Mouse (Mus musculus) kidney, adult 18-20 months (tissue): Measurements from ENCODE around the gene Tapbpl.

Experiments used
- DNase-seq: peaks from one replicate; pipeline ENCODE4 v3.0.0; 2021

Tapbpl gene

DNA sequence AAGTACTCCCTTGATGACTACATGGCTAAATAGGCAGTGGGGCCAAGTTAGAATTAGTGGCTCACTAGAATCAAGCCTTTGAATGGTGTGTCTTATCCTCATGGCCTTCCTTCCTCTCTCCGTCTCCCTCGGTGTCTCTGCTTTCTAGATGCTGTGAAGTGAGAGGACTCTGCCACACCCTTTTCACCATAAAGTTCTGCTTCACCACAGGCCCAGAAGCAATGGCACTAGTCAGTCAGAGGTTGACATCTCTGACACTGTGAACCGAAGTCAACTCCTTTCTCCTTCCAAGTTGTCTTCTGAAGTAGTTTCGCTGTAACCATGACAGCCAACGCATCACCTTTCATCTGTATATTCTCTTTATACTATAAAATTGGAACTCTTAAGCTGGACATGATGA lies 7.9 kb upstream of the Tapbpl start:
- DNase-seq, result no peak

DNA sequence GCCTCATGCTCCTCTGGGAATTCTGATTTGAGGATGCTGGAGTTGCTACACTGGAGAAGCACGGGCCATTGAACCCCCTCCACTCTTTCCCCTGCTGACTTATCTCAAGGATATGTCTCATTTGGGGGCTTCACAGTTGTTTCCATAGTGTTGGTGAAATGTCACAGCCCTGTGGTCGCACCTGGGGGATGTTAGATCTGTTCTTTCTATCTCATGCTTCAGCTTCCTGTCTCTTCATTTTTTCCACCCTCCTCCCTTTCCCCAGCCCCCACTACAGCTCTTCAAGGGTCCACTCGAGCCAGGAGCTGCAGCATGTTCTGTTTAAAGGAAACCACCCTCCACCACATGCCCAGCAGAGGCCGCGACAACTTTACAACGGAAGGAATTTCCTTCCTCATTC lies 6.7 kb upstream of the Tapbpl start:
- no peak for DNase-seq

DNA sequence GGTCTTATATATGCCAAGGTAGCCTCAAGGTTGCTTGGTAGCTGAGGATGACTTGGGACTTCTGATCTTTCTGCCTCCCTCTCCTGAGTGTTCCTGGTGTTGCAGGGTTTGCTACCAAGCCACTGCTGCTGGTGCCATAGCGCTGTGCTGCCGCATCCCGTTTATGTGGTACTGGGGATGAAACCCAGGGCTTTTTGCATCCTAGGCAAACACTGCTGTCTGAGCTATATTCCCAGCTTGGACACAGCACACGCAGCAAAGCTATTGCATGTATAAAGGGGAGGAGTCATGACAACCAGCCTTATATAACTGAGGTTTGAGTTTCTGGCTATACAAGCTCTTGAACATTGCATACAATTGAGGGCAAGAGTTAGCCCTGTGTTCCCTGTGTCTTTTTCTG lies 5.8 kb upstream of the Tapbpl start:
- no peak for DNase-seq

GRCm38 (mm10) chr6:125236782-125237181 lies 5.1 kb upstream of the Tapbpl start, which contains the start of gene Cd27:
Cd27 (minus strand) TSS chr6:125237010.
- DNase-seq, result no peak

DNA sequence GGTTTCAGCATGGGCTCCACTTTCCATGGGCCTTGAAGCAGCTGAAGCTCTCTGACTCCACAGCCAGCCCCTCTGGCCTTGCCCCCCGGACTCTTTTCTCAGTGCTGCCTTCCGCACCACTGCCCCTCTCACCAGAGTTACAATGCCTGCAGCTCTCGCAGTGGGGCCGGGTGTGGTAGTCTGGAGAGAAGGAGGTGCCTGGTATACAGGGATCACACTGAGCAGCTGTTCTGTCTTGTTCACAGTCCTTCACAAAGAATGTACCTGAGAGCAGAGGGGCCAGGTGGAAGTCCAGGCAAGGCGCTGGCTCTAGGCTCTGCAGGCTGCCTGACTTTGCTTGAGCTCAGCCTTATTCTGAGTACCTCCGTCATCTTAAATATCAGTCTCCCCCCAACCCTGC lies 4.7 kb upstream of the Tapbpl start:
- DNase-seq, result no peak

GRCm38 (mm10) chr6:125234520-125234828 lies 2.8 kb upstream of the Tapbpl start:
- no peak for DNase-seq

GRCm38 (mm10) chr6:125233816-125234519 lies 2.3 kb upstream of the Tapbpl start:
- peak; percentile 25 for DNase-seq

DNA sequence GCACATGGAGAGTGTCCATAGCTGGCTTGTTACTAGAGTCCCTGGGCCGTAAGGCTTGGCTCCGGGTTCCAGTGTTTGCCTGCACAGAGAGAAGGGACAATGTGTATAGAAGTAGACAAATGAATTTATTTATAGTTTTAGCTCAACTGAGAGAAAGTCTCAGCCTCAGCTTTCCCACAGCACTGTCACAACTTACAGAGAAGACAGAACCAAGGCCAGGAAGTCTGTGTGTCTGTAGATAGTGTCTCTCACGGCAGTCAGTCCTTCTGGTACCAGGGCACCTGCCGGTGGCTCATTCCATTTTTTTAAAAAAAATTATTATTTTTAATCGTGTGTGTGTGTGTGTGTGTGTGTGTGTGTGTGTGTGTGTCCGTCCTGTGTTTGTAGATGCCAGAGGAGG lies 856 bp upstream of the Tapbpl start:
- DNase-seq, result no peak

GRCm38 (mm10) chr6:125232045-125232437 lies 381 bp upstream of the Tapbpl start:
- DNase-seq, result no peak

DNA sequence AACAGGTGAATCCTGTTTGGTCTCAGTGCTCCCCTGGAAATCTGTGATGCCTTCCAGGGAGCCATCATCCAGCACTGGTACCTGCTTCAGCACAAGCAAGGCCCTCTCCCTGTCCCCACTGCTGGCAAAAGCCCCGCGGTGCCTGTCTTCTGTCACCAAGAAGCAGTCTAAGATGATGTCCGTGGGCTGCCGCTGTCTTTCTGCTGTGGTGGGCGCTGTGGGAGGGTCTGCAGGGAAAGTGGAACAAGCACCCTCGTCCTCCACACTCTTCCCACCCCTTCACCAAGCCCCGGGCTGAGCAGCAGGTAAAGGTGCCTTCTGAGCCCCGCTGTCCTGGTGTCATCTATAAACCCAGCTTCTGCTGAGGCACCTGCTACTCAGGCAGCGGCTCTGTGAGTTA lies 1.1 kb downstream of the Tapbpl start:
- DNase-seq, result no peak

DNA sequence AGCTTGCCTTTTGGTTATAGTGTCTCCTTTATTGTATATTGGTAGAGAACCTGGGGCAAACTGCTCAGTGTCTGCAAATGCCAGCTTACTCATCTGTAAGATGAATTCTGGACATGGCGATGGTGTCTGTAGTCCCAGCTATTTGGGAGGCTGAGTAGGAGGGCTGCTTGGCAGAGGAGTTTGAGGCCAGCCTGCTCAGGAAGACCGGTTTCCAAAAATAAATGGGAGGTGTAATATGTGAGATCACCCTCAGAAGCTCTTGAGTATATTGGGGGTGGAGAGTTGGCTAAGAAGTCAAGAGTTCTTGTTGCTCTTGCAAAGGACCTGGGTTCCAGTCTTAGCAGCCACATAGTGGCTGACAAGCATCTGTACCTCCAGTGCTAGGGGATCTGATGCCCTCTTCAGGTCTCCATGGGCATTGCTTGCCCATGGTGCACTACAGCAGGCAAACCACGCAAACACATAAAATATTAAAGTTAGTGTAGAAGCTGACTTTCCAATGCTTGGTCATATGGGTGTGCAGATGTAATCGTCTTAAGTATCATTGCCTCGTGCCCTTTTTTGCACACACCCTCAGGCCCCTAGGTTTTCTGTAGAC lies 6.0 kb downstream of the Tapbpl start:
- DNase-seq, result peak; percentile 33

GRCm38 (mm10) chr6:125222577-125222976 lies 9.1 kb downstream of the Tapbpl start:
- DNase-seq, result no peak

DNA sequence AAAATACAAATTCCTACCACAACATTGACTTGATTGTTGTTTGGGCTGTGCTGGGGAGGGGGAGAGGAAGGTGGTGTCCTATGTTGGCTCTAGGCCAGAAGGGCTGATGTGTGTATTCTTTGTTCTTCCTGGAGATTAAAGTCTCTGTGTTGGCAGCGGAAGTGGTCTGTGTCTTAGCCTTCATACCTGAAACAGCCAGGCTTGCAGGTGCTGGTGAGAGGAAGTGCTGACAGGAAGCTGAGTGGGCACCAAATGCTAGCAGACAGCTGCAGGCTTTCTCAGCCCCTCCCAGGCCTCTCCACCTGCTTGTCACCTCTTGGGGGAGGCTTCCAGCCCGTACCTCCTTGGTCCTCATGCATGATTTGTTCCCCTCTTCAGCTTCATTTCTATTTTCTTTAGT lies 9.5 kb downstream of the Tapbpl start:
- DNase-seq, result no peak

DNA sequence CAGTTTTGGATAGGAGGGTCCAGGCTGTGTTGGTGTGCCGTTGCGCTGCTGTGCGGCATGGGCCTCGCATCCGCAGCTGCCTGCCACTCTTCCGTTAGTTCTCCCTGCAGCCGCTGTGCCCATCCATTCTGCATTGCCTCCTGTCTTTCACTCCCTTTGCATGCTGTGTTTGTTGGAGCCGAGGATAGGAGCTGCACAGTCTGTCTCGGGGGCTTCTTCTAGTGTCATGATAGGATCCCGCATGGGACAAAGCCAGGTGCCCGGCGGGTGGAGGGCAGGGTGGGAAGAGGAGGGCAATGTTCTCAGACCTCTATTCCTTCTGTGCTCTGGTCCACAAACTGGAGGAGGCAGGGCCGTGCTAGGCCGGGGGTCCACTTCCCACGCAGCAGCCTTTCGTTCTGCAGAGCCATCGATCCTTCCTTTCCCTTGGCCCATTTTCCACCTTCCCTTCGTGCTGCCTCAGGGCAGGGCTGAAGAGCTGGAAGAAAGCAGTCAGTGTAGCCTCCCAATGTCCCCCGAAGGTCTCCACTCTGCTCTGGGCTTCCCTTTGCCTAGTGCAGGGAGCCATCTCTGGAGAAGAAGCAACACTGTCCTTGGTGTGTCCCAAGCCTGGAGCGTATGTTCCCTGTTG lies 10.4 kb downstream of the Tapbpl start:
- no peak for DNase-seq

DNA sequence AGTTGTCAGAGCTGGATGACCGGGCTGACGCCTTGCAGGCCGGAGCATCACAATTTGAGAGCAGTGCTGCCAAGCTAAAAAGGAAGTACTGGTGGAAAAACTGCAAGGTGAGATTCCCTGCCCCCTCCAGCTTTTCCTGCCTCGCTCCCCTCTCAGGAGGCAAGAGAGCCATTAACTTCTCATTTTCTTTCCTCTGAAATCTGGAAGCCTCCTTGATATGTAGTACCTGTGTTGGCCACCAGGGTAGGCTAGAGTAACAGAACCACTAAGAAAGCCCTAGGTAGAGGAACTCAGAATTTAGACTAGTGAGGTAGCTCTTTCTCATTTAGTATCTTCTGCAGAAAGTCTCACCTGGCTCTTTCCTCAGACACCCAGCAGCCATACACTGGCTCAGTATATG lies 12.7 kb downstream of the Tapbpl start:
- peak; percentile 63 for DNase-seq

DNA sequence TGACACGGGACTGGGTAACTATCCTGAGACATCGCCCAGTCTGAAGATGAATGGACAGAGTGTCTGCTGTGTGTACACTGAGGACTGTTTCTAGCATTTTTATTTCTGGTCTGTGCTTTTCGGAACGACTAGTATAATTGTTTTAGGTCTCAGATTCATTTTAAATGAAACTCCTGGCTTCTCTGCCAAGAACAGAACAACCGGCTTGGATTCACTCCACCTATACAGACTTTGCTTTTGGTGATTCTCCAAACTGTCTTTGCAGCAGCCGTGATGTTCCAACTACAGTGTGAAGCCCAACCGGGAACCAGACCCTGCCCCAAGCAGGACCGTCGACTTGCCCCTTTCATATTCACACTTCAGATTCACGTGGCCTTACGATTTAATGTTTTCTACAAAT lies 13.8 kb downstream of the Tapbpl start:
- DNase-seq, result no peak

GRCm38 (mm10) chr6:125216898-125217297 lies 14.8 kb downstream of the Tapbpl start:
- no peak for DNase-seq

DNA sequence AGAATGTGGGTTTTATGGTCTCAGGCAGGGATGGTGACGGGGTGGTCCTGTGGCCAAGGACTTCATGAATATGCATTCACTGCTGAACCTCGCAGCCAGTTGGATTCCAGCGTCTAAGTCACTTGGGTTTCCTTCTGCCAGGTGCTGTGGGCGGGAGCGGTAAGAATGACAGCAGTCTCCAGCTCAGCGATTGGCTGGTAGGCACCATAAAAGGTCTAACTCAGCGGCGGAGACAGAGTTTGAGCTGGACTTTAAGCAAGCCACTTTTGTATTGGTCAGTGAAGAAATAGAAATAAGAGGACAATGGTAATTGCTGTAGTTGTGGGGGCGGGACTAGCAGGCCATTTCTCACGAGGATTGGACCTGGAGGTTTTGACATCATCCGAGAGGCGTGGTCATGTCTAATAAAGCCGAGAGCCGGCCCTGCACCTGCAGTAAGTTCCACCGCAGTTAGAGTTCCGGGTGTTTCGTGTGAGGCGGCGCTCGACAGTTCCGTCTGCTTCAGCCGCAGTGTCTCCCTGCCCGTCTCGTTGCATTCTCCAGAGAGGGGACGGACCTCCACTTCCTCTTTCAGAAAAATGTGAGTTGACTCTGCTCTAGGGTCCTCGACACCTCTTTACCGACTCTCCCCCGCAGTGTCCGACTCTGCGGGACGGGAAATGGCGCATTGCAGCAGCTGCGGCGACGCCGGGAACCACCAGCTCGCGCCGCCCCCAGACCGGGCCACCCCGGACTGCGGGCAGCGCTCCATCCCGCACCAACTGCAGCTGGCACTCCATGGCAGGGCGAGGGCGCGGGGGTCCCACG lies 16.3 kb downstream of the Tapbpl start, which contains the start of gene Vamp1:
Gene Vamp1 (plus strand): TSS at position 404 of the 807 bp plus-strand sequence.
- DNase-seq, result peak; percentile 97

GRCm38 (mm10) chr6:125213715-125214114 lies 17.9 kb downstream of the Tapbpl start:
- no peak for DNase-seq

- DNase-seq, result no peak
Measured at GRCm38 (mm10) chr6:125213129-125213528, 18.5 kb downstream of the Tapbpl start.

DNA sequence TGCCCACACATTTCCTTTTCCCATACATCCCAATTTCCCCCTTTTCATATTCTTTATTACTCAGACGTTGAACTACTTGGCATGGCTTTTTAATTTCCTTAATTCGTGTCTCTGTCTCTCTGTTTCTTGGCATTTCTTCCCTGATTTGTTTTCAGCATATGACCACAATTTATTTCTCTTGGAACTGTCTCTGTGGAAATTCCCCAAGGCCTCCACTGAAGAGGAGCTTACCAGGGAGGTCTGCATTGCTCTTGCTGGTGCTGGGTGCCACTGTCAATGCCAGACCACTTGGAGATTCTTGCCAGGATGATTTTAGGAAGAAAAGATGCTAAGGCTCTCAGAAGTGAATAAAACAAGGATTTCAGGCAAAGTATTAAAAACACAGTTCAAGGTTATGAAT lies 19.0 kb downstream of the Tapbpl start:
- DNase-seq, result no peak

- no peak for DNase-seq
Measured at GRCm38 (mm10) chr6:125210436-125210835, 21.2 kb downstream of the Tapbpl start.

DNA sequence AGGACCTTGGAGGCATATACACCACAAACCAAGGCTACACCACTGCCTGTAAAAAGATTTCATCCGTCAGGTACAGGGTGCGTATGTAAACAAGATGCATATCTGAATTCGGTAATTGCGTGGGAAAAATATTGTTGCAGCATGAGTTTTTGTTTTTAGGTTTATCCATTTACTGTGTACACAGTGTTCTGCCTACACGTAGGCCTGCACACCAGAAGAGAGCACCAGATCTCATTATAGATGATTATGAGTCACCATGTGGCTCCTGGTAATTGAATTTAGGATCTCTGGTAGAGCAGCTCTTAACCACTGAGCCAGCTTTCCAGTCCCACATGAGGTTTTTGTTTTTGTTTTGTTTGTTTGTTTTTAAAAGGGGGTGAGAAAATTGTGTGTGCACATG lies 34.5 kb downstream of the Tapbpl start:
- no peak for DNase-seq

DNA sequence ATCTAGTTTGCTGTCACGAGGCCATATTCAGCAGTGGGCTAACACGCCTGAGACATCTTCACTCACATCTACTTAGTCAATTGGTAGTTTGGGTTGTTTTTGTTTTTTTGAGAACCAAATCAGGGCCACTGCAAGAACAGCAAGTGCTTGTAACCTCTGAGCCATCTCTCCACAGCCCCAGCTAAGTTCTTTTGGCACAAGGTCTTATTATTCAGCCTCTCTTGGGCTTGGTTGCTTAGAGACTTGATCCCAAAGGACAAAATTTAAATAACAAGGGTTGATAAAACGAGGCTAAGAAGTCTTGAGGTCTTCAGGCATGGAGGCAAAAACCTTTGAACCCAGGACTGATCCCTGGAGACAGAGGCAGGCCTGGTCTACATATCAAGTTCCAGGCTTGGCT lies 35.4 kb downstream of the Tapbpl start:
- DNase-seq, result no peak
